Mouse (Mus musculus): ENCODE data around the gene Rpn1.
"Not testable (repeated sequence)": the region's sequence is repeated elsewhere in the genome, so short reads cannot be mapped to it uniquely, and the experiment has no call there.

Gene Rpn1

GRCm38 (mm10) chr6:88121781-88122180, 37.5 kb downstream of the Rpn1 start:
- DNase-seq (ENCODE audit: low spot score): no peak

- no peak for DNase-seq (ENCODE audit: low spot score)
Measured at GRCm38 (mm10) chr6:88123150-88123857, 39.0 kb downstream of the Rpn1 start.

- DNase-seq (ENCODE audit: low spot score): no peak
Measured at GRCm38 (mm10) chr6:88123858-88124261, 39.6 kb downstream of the Rpn1 start.

- DNase-seq (ENCODE audit: low spot score): no peak
Measured at GRCm38 (mm10) chr6:88124551-88124950, 40.3 kb downstream of the Rpn1 start.

- not testable (repeated sequence) for DNase-seq (ENCODE audit: low spot score)
Measured at GRCm38 (mm10) chr6:88125815-88126214, 41.5 kb downstream of the Rpn1 start.

- no peak for DNase-seq (ENCODE audit: low spot score)
Measured at GRCm38 (mm10) chr6:88131521-88131920, 47.2 kb downstream of the Rpn1 start.

- no peak for DNase-seq (ENCODE audit: low spot score)
Measured at GRCm38 (mm10) chr6:88132051-88132450, 47.8 kb downstream of the Rpn1 start.

- no peak for DNase-seq (ENCODE audit: low spot score)
Measured at GRCm38 (mm10) chr6:88133061-88133460, 48.8 kb downstream of the Rpn1 start.

- no peak for DNase-seq (ENCODE audit: low spot score)
Measured at GRCm38 (mm10) chr6:88133878-88134277, 49.6 kb downstream of the Rpn1 start.

GRCm38 (mm10) chr6:88136201-88136631, 51.9 kb downstream of the Rpn1 start:
- DNase-seq (ENCODE audit: low spot score): no peak

GRCm38 (mm10) chr6:88138485-88138884, 54.2 kb downstream of the Rpn1 start:
- no peak for DNase-seq (ENCODE audit: low spot score)

- DNase-seq (ENCODE audit: low spot score): no peak
Measured at GRCm38 (mm10) chr6:88140264-88140663, 56.0 kb downstream of the Rpn1 start.

- DNase-seq (ENCODE audit: low spot score): no peak
Measured at GRCm38 (mm10) chr6:88145793-88146192, 61.5 kb downstream of the Rpn1 start.

GRCm38 (mm10) chr6:88146576-88146975, 62.3 kb downstream of the Rpn1 start:
- DNase-seq (ENCODE audit: low spot score): no peak

- DNase-seq (ENCODE audit: low spot score): no peak
Measured at GRCm38 (mm10) chr6:88147411-88148003, 63.2 kb downstream of the Rpn1 start.

- no peak for DNase-seq (ENCODE audit: low spot score)
Measured at GRCm38 (mm10) chr6:88151335-88151734, 67.1 kb downstream of the Rpn1 start.

- DNase-seq (ENCODE audit: low spot score): no peak
Measured at GRCm38 (mm10) chr6:88152127-88152705, 67.9 kb downstream of the Rpn1 start.

- no peak for DNase-seq (ENCODE audit: low spot score)
Measured at GRCm38 (mm10) chr6:88152979-88153378, 68.7 kb downstream of the Rpn1 start.

All from ovary, postnatal 10 days (tissue).